Mouse (Mus musculus): Measurements from ENCODE around the gene Nos1.

The Nos1 gene

GRCm38 (mm10) chr5:117967659-117968069 is 186.8 kb downstream of the Nos1 start:
- no peak for DNase-seq

- DNase-seq: no peak
These were observed 189.0 kb downstream of the Nos1 start for GRCm38 (mm10) chr5:117969681-117970427.

DNA sequence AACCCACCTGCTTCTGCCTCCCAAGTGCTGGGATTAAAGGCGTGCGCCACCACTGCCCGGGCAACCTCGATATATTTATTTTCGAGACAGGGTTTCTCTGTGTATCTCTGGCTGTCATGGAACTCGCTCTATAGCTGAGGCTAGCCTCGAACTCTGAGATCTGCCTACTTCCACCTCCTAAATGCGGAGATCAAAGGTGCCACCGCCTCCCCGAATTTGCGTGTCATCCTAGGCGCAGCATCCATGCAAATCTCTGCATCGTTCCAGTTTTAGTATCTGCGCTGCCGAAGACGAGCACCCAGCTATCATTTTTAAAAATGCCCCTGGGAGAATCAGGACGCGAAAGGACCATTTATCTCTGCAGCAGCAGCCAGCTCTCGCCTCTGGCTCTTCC is 195.4 kb downstream of the Nos1 start:
- no peak for DNase-seq

DNA sequence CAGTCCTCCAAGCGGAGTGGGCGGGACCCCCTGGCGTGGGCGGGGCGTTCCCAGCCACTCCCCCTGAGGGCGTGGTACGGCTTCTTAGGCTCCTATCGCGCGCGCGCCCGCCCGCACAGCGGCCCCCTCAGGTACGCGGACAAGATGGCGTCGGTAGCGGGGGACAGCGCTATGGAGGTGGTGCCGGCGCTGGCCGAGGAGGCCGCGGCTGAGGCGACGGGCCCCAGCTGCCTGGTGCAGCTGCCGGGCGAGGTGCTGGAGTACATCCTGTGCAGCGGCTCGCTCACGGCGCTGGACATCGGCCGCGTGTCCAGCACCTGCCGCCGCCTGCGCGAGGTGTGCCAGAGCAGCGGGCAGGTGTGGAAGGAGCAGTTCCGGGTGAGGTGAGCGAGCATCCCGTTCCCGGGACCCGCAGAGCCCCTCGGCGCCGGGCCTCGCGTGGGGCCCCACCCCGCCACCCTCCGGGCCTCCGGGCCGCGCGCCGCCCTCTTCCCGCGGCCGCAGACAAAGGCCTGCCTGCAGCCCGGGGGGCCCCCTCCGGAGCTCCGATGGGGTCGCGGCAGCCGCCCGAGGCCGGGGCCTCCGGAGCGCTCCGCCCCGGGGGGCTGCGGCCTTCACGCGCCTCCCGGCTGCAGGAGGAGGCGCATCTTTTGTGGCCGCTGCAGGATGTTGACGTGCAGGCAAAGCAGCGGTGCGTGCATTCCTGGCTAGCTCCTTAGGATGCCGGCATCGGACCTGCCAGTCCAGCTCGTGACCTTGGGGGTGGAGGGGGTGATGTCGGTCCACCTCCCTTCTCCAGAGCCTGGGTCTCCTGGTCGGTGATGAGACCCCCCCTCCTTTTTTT is 196.0 kb downstream of the Nos1 start, which contains the start of gene Fbxo21:
TSS of gene Fbxo21 (plus strand) at position 74 of the 844 bp plus-strand sequence.
- DNase-seq: peak; percentile 98

DNA sequence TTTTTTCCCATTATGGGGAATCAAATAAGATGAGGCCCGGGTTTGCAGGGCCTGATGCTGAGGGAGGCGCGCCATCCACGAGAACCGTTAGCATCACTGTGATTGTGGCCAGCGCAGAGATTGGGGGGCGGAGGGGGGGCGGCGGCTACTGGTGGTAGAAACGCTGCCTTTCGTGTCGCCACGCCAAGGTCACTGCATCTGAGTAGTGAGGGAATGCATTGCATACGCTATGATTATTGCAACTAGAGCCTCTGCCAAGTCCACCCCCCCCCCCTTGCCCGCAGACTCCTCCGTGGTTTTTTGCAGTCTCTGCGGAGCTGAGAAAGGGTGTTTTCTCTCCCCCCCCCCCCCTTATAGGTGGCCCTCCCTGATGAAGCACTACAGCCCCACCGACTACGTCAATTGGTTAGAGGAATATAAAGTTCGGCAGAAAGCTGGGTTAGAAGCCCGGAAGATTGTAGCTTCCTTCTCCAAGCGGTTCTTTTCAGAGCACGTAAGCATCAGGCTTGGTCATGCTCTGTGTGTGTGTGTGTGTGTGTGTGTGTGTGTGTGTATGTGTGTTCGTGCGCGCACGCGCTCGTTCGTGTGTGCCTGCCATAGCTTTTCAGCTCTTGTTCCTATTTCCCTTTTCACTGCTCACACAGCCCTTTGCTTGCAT is 196.8 kb downstream of the Nos1 start:
- DNase-seq: peak; percentile 64

DNA sequence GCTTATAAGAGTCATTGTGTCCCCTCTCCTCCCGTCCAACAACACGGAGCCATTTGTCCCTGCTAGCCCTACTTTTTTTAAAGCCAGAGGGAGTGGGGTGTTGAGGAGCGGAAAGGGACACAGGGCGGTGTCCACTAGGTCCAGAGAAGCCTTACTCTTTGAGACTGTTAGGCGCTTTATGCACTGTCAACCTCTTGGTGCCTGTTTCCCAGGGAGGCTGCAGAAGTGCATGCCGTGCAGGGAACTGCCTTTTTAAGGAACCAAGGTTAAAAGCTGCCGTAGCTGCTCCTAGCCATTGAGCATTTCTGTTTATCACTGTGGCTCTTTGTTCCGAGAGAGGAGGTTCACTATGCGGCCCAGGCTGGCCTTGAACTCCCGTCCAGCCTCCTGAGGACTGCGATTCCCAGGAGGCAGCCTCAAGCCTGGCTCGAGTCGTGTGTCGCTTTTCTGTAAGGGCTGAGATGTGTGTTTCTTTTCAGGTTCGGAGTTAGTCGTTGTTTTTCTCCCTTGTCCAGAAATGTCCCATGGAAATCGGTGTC is 197.4 kb downstream of the Nos1 start:
- DNase-seq: no peak

DNA sequence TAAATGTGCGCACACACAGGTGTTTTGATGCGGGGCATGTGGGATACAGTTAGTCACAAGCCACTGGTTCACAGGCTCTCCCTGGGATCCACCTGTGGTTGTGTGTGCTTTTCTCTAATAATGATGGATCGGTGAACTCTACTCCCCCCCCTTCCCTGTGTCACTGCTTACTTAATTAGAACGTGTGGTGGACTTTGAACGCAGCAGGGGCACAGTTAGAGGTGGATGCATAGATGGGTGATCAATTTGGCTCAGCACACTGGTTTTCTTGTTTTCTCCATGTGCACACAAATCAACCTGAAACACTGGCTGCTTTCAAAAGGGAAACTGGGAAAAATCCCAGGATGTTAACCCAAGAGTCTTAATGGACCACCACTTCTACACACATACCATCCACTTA is 198.2 kb downstream of the Nos1 start:
- DNase-seq: no peak

DNA sequence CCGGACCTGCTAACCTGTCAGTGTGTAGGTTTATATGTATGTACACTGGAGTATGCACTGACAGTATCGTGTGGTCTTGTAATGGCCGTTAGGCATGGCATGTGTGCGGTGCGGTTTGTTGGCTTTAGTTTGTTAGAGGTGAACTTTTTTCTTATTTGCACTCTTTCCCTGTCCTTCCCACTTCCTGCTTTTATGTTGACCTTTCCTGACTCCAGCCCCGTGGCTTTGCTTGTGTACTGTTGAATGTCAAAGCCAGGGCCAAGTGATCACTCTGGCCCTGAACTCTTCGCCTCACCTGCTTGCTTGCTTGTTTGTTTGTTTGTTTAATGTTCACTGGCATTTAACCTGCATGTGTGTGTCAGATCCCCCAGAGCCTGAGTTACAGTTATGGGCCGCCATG is 200.1 kb downstream of the Nos1 start:
- no peak for DNase-seq

GRCm38 (mm10) chr5:117981943-117982342 is 201.1 kb downstream of the Nos1 start:
- no peak for DNase-seq

DNA sequence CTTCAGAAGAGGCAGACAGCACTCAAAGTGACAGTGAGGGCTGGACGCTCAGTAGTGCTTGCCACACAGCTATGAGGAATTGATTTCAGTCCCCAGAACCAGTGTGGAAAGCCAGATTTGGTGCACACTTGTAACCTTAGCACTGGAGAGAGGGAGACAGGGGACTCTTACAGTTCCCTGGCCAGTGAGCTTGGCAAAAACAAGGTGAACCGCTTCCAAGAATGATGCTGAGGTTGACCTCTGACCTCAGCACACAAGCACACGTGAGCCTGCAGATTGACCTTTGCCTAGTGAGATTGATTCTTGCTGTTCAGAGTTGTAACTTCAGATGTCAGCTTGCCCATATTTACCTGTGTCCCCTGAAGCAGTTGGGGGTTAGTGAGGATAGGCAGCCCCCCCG is 205.5 kb downstream of the Nos1 start:
- DNase-seq: no peak

- DNase-seq: no peak
These were observed 207.1 kb downstream of the Nos1 start for GRCm38 (mm10) chr5:117987891-117988290.

DNA sequence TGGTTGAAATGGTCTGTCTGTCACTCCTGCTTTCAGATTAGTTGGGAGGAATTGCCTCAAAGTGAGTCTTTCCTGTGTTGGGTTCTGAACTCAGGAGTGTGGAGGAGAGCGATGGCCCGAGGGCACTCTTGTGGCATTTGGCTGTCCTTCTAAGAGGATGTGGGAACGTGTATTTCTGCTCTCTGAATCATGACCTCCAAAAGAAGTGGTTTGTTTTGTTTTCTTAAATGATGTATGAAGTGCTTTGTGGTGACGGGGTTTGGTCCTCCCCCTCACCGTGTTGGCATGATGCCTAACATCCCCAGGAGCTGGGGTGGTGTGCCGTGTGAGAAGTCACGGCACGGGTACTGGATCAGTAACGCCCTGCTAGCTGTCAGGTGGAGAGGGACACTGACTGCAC is 207.5 kb downstream of the Nos1 start:
- DNase-seq: no peak

DNA sequence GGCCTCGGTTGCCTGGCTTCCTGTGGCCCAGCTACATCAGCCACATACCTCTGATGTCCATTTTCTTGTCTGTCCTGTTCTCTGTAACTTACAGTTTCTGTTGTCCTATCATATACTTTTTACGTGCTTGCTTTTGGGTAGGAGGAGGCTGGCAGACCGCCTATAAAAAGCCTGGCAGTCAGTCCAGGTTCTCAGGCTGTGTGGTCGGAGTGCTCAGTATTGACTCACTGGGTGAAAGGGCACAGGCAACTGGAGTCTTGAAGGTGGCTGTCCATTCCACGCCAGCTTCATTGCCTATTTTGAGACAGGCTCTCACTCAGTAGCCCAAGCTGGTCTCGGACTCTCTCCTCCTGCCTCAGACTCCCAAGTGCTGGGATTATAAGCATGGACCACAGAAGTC is 208.9 kb downstream of the Nos1 start:
- no peak for DNase-seq

- DNase-seq: no peak
These were observed 210.1 kb downstream of the Nos1 start for GRCm38 (mm10) chr5:117990957-117991356.

DNA sequence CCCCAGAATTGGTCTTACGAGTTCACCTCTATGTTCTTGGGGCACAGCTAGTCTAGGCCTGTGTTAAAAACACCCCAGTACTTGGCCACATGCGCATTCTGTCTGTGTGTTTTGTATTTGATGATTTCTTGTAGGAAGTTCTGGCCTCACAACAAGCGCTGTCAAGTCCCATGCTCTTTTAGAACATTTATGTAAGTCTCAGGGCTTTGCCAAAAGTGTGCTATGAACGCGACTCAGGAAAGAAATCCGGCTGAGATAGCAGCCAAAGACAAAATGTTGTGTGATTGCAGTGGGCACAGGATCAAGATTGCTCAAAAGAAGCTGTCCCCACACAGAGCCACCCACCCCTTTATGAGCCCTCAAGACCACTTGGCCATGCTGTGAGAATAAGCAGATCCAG is 212.7 kb downstream of the Nos1 start:
- DNase-seq: peak; percentile 57

GRCm38 (mm10) chr5:117995372-117995901 is 214.6 kb downstream of the Nos1 start:
- no peak for DNase-seq

GRCm38 (mm10) chr5:117995911-117996310 is 215.1 kb downstream of the Nos1 start:
- DNase-seq: no peak

DNA sequence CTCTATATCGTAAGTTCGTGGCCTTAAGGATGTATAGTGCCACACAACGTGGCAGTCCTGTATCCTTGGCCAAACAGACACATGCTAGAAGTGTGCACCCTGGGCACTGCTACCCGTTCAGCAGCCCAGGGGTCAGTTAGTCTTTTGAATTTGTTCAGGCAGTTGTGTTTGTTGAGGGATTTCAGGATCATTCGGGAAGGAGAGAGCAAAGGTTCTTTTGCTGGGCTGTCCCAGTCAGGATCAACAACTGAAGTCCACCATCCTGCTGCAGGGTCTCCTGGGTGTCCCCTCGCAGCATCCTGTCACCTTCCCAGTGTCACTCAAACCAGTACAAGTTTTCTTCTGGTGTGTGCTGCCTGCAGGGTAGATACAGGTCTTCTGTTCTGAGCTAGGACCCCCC is 215.7 kb downstream of the Nos1 start:
- DNase-seq: no peak

- no peak for DNase-seq
These were observed 216.7 kb downstream of the Nos1 start for GRCm38 (mm10) chr5:117997434-117997970.

DNA sequence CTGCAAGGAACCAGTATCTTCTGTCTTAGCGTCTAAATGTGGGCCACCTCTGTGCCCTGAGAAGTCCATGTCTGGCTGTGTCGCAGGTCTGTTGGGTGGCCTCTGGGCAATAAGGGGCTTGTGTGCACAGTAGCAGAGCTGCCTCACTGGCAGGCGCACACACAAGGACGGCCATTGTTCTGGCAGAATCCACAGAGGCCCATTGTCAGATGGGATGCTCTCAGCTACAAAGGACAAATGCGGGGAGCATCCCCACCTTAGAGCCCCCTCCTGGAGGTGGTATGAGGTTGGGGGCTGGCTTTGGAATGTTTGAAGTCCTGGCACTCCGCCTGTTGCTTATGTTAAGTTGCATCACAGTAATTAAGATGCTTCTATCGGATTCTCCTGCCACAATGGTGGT is 218.2 kb downstream of the Nos1 start:
- DNase-seq: peak; percentile 75

DNA sequence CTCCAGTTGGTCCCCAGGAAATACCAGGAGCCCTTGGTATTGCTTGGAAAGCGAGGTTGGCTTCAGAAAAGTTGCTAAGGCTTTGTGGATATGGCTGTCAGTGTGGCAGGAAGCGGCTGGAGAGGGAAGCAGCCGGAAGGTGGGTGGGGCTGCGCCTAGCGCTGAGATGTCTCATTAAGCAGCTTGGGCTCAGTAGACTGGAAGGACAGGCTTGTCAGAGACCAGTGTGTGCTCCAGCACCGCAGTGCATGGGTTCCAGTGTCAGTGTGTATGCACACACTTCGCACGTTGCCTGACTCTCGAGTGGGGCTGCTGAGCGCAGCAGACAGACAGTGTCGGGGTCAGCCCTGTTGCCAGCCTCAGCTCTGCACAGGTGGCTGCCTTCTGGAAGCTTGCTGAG is 218.8 kb downstream of the Nos1 start:
- DNase-seq: peak; percentile 67

GRCm38 (mm10) chr5:118002059-118002458 is 221.2 kb downstream of the Nos1 start:
- peak; percentile 60 for DNase-seq

- DNase-seq: peak; percentile 57
These were observed 223.8 kb downstream of the Nos1 start for GRCm38 (mm10) chr5:118004619-118005018.

Data from layer of hippocampus, adult 9-11 months (tissue).